Mouse (Mus musculus): ENCODE results near the gene Vmn2r60.
"Not testable (repeated sequence)": the region's sequence is repeated elsewhere in the genome, so short reads cannot be mapped to it uniquely, and the experiment has no call there.

Vmn2r60 gene

DNA sequence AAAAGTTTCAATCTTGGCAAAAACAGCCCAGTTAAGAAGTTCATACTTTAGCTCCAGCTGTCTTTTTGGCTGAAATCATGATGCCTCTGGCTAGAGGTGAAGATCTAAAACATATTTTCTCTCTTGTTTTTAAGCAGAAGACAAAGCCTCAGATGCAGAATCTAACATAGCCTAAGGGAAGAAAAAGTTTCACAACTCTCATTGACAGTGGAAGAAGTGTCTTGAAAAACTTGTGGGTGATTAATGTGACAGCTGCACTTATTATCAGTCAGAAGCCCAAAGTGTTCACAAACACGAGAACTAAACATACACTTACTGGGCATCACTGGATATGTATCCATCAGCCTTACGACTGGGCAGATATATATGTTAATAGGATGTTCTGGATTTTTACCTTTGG, at the start of gene Vmn2r60:
Vmn2r60 (plus strand) TSS at position 301 of the 400 bp plus-strand sequence.
- DNase-seq (ENCODE audit: low spot score) = no peak

DNA sequence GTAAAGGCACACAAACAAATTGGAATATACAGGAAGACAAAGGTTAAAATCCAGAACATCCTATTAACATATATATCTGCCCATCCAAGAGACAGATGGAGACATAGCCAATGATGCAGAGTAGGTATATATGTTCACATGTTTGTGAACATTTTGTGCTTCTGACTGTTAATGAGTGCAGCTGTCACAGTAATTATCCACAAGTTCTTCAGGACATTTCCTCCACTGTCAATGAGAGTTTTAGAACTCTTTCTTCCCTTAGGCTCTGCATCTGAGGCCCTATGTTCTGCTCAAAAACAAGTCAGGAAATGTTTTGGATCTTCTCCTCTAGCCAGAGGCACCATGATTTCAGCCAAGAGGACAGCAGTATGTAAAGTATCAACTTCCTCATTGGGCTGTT, 48.6 kb upstream of the Vmn2r60 start, which contains the start of gene Vmn2r59:
Vmn2r59 (minus strand) TSS at position 101 of the 400 bp plus-strand sequence.
- DNase-seq (ENCODE audit: low spot score) = no peak

DNA sequence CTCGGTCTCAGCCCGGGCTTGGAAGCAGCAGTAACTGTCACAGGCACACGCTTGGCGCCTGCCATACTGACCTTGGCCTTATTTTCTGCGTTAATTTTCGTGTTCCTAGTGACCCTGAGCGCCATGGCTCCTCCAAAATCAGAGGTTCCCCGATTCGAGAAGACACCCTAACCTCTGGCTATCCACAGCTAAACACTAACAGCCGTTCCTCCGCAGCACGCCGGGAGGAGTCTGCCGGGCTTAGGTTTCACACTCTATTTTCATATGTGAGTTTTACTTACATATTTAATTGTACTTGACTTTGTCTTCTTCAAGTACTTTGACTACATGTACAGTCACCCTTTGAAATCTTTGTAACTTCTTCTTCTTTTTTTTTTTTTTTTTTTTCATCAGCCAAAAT, 509 bp upstream of the Vmn2r60 start:
- DNase-seq (ENCODE audit: low spot score) = not testable (repeated sequence)

Measured in urinary bladder, postnatal 10 days (tissue).